Mouse (Mus musculus) hindbrain, embryonic 16.5 days (tissue): ENCODE measurements around the gene Arid5b. TPM values are rescaled to one million over a fixed set of nuclear protein-coding genes. Genes with fewer than 3 reads are reported as not detected.

Source experiments
- ATAC-seq: fragments of 200-750 bp; cut with Nextera tagmentation; 2 replicates; pipeline ENCODE4 v1.8.0; 2017; ENCODE audit warnings: moderate TSS enrichment, moderate library complexity
- H3K27ac ChIP-seq: fragments of 300-500 bp; sonication (generic); 2 replicates; pipeline ENCODE4 v1.5.1; 2014; ENCODE audit warnings: low read depth, mild to moderate bottlenecking, control low read depth, low read length, moderate library complexity
- H3K27me3 ChIP-seq: fragments of 300-500 bp; sonication (generic); replicated peaks from 2 replicates; pipeline ENCODE4 v1.6.1; 2014; ENCODE audit warnings: low read length; ENCODE audit not compliant: control insufficient read depth, insufficient read depth
- H3K36me3 ChIP-seq: fragments of 300-500 bp; sonication (generic); 2 replicates; pipeline ENCODE4 v1.6.1; 2014; ENCODE audit warnings: mild to moderate bottlenecking, low read length, moderate library complexity, mixed read lengths; ENCODE audit not compliant: control insufficient read depth, insufficient read depth
- H3K4me1 ChIP-seq: fragments of 300-500 bp; sonication (generic); 2 replicates; pipeline ENCODE4 v1.6.1; 2014; ENCODE audit warnings: low read depth, low read length; ENCODE audit not compliant: control insufficient read depth, insufficient read depth
- H3K4me2 ChIP-seq: fragments of 300-500 bp; sonication (generic); 2 replicates; pipeline ENCODE4 v1.6.1; 2014; ENCODE audit warnings: mild to moderate bottlenecking, low read length, control low read depth, moderate library complexity
- H3K4me3 ChIP-seq: fragments of 300-500 bp; sonication (generic); 2 replicates; pipeline ENCODE4 v1.5.1; 2014; ENCODE audit warnings: mild to moderate bottlenecking, low read length, control low read depth, moderate library complexity
- H3K9ac ChIP-seq: fragments of 300-500 bp; sonication (generic); 2 replicates; pipeline ENCODE4 v1.6.1; 2014; ENCODE audit warnings: low read depth, mild to moderate bottlenecking, control low read depth, low read length, moderate library complexity
- H3K9me3 ChIP-seq: fragments of 300-500 bp; sonication (generic); 2 replicates; pipeline ENCODE4 v1.6.1; 2014; ENCODE audit warnings: mild to moderate bottlenecking, low read length, moderate library complexity; ENCODE audit not compliant: control insufficient read depth
- WGBS: fragments of 180-500 bp; shearing (Covaris S2); extraction: QIAGEN DNeasy Blood & Tissue Kit; methylation state at CpG from one replicate; pipeline ENCODE4 v1.1.7; 2014; 5-methylcytosine and 5-hydroxymethylcytosine counted together
- polyA plus RNA-seq: library from polyadenylated mRNA; unstranded; fragments of >200 nt; fragmentation: Nextera tagmentation; extraction: Ambion mirVana; gene quantifications from 2 replicates; pipeline ENCODE4 v1.2.1, GENCODE M21; 2015

Gene Arid5b
- polyA plus RNA-seq, 1 experiment from 2014 or later, result 16.6 TPM

GRCm38 (mm10) chr10:68229640-68230565 is 48.6 kb downstream of the Arid5b start:
- 76% methylated on average over 22 of the region's 22 CpGs for WGBS
- Histone ChIP-seq H3K27ac (no peak overlapping the region), H3K9ac (no peak overlapping the region), H3K4me1 (no peaks in the 10 kb centered on the region), H3K36me3 (peaks cover 2% of the 10 kb centered on the region; the same call in 1 of the 2 replicates), H3K27me3 (no peaks in the 10 kb centered on the region), H3K4me3 (no peak overlapping the region), H3K9me3 (no peaks in the 10 kb centered on the region), H3K4me2 (no peak overlapping the region)
- ATAC-seq, result no peak

GRCm38 (mm10) chr10:68222676-68223075 is 55.9 kb downstream of the Arid5b start:
- no peak overlapping the region for H3K4me3 ChIP-seq
- H3K27ac ChIP-seq, result no peak overlapping the region
- H3K9ac ChIP-seq, result no peak overlapping the region
- 90% methylated on average over 2 of the region's 2 CpGs for WGBS
- no peaks in the 10 kb centered on the region for H3K9me3 ChIP-seq
- H3K4me2 ChIP-seq, result no peak overlapping the region
- no peaks in the 10 kb centered on the region for H3K27me3 ChIP-seq
- ATAC-seq, result no peak
- H3K36me3 ChIP-seq, result no peaks in the 10 kb centered on the region
- H3K4me1 ChIP-seq, result no peaks in the 10 kb centered on the region

- 0 out of 2 replicates have a peak, but pooled peaks cover 2% of the 10 kb centered on the region for H3K36me3 ChIP-seq
- no peaks in the 10 kb centered on the region for H3K27me3 ChIP-seq
- no peak overlapping the region for H3K4me2 ChIP-seq
- H3K9ac ChIP-seq, result no peak overlapping the region
- H3K27ac ChIP-seq, result no peak overlapping the region
- H3K9me3 ChIP-seq, result peaks cover 3% of the 10 kb centered on the region
- no peak for ATAC-seq
- H3K4me3 ChIP-seq, result no peak overlapping the region
- WGBS, result 96% methylated on average over 3 of the region's 3 CpGs
- no peaks in the 10 kb centered on the region for H3K4me1 ChIP-seq
Measured at GRCm38 (mm10) chr10:68222012-68222411, 56.5 kb downstream of the Arid5b start.

- H3K27ac ChIP-seq, result no peak overlapping the region
Measured at GRCm38 (mm10) chr10:68219327-68219726, 59.2 kb downstream of the Arid5b start.

GRCm38 (mm10) chr10:68218678-68219077 is 59.9 kb downstream of the Arid5b start:
- H3K4me1 ChIP-seq, result no peaks in the 10 kb centered on the region
- H3K4me2 ChIP-seq, result no peak overlapping the region
- no peak overlapping the region for H3K9ac ChIP-seq
- H3K36me3 ChIP-seq, result 0 out of 2 replicates have a peak, but pooled peaks cover 2% of the 10 kb centered on the region
- peaks cover 5% of the 10 kb centered on the region for H3K9me3 ChIP-seq
- WGBS, result 93% methylated on average over 4 of the region's 4 CpGs
- ATAC-seq, result no peak
- no peak overlapping the region for H3K27ac ChIP-seq
- H3K27me3 ChIP-seq, result no peaks in the 10 kb centered on the region
- no peak overlapping the region for H3K4me3 ChIP-seq

More at GRCm38 (mm10) chr10:68219327-68219726, 59.2 kb downstream of the Arid5b start:
- H3K9me3 ChIP-seq, result peaks cover 5% of the 10 kb centered on the region
- no peaks in the 10 kb centered on the region for H3K27me3 ChIP-seq
- no peaks in the 10 kb centered on the region for H3K4me1 ChIP-seq
- H3K4me2 ChIP-seq, result no peak overlapping the region
- no peak overlapping the region for H3K9ac ChIP-seq
- no peak for ATAC-seq
- 88% methylated on average over 9 of the region's 9 CpGs for WGBS
- H3K36me3 ChIP-seq, result 0 out of 2 replicates have a peak, but pooled peaks cover 2% of the 10 kb centered on the region
- no peak overlapping the region for H3K4me3 ChIP-seq

- Histone ChIP-seq H3K4me2 (no peak overlapping the region), H3K27ac (no peak overlapping the region), H3K36me3 (0 out of 2 replicates have a peak, but pooled peaks cover 2% of the 10 kb centered on the region), H3K9ac (no peak overlapping the region), H3K27me3 (no peaks in the 10 kb centered on the region), H3K9me3 (peaks cover 5% of the 10 kb centered on the region), H3K4me3 (no peak overlapping the region), H3K4me1 (peaks cover 3% of the 10 kb centered on the region; the same call in 1 of the 2 replicates)
- ATAC-seq, result no peak
- WGBS, result 91% methylated on average over 9 of the region's 9 CpGs
Measured at GRCm38 (mm10) chr10:68214809-68215468, 63.6 kb downstream of the Arid5b start.

GRCm38 (mm10) chr10:68212061-68212915 is 66.3 kb downstream of the Arid5b start:
- Histone ChIP-seq H3K4me1 (peaks cover 16% of the 10 kb centered on the region), H3K4me3 (no peak overlapping the region), H3K9me3 (peaks cover 5% of the 10 kb centered on the region), H3K4me2 (no peak overlapping the region), H3K27ac (no peak overlapping the region), H3K36me3 (0 out of 2 replicates have a peak, but pooled peaks cover 2% of the 10 kb centered on the region), H3K9ac (no peak overlapping the region), H3K27me3 (no peaks in the 10 kb centered on the region)
- ATAC-seq, result no peak
- WGBS, result 22% methylated on average over 10 of the region's 10 CpGs

- Histone ChIP-seq H3K4me2 (no peak overlapping the region), H3K9ac (no peak overlapping the region), H3K4me3 (no peak overlapping the region), H3K4me1 (peaks cover 16% of the 10 kb centered on the region), H3K9me3 (peaks cover under 1% of the 10 kb centered on the region; the same call in 1 of the 2 replicates), H3K27me3 (no peaks in the 10 kb centered on the region), H3K27ac (no peak overlapping the region), H3K36me3 (no peaks in the 10 kb centered on the region)
- 56% methylated on average over 2 of the region's 2 CpGs for WGBS
- ATAC-seq, result no peak
Measured at GRCm38 (mm10) chr10:68211514-68211913, 67.0 kb downstream of the Arid5b start.
